Mouse (Mus musculus) CH12.LX (cell line): ENCODE measurements around the gene Aspscr1. TPM values are rescaled to one million over a fixed set of nuclear protein-coding genes. Genes with fewer than 3 reads are reported as not detected.

Experiments used
- DNase-seq: peaks from one replicate; pipeline ENCODE4 v3.0.0-alpha.2; 2013; ENCODE audit errors: extremely low read depth
- H3K27ac ChIP-seq: 2 replicates; pipeline ENCODE4 v1.5.1; 2012; ENCODE audit warnings: low read depth, mild to moderate bottlenecking, control low read depth, moderate library complexity; ENCODE audit not compliant: insufficient read depth
- H3K27me3 ChIP-seq: replicated peaks from 2 replicates; pipeline ENCODE3; 2012; ENCODE audit warnings: inconsistent platforms
- H3K36me3 ChIP-seq, 2 experiments: replicated peaks in 1 of 2; 2 replicates each; pipeline versions ENCODE3 to v1.6.1; 2012; ENCODE audit warnings: inconsistent platforms in 1 of 2, low read length in 1 of 2, mild to moderate bottlenecking in 1 of 2, mixed read lengths in 1 of 2, moderate library complexity in 1 of 2; ENCODE audit not compliant: control insufficient read depth in 1 of 2, insufficient read depth in 1 of 2
- H3K4me1 ChIP-seq, 2 experiments: 2 replicates each; pipeline ENCODE4 v1.6.1; 2012; ENCODE audit warnings: inconsistent platforms in 1 of 2, moderate library complexity in 1 of 2; ENCODE audit not compliant: insufficient read depth in 2 of 2, control insufficient read depth in 1 of 2
- H3K4me2 ChIP-seq: 2 replicates; pipeline ENCODE4 v1.6.1; 2012; ENCODE audit warnings: low read depth, mild to moderate bottlenecking, control low read depth; ENCODE audit not compliant: poor library complexity, insufficient read depth, severe bottlenecking
- H3K4me3 ChIP-seq, 3 experiments: fragments of 150-350 bp in 1 of 3; sonication (generic) in 1 of 3; replicated peaks in 1 of 3; 2 replicates each; pipeline versions ENCODE3 to v1.5.1; 2011 to 2012; ENCODE audit warnings: low read depth in 2 of 3, low read length in 2 of 3, mild to moderate bottlenecking in 2 of 3, moderate library complexity in 2 of 3, control low read depth in 1 of 3, improper control_type of control experiment in 1 of 3, inconsistent platforms in 1 of 3, mixed read lengths in 1 of 3; ENCODE audit not compliant: poor library complexity in 1 of 3
- H3K79me2 ChIP-seq: replicated peaks from 2 replicates; pipeline ENCODE4 v1.6.1; 2012; ENCODE audit warnings: mild to moderate bottlenecking, moderate library complexity; ENCODE audit not compliant: control insufficient read depth, poor library complexity, insufficient read depth, severe bottlenecking; ENCODE audit errors: extremely low read depth
- H3K9ac ChIP-seq: 2 replicates; pipeline ENCODE4 v1.6.1; 2012; ENCODE audit warnings: low read depth, mild to moderate bottlenecking, control low read depth, moderate library complexity; ENCODE audit not compliant: insufficient read depth
- H3K9me3 ChIP-seq: replicated peaks from 2 replicates; pipeline ENCODE3; 2012; ENCODE audit warnings: low read length, inconsistent platforms, mixed read lengths
- BHLHE40 ChIP-seq: IDR thresholded peaks from 2 replicates; pipeline ENCODE4 v1.6.1; 2011; ENCODE audit warnings: mild to moderate bottlenecking, low read depth, low read length, improper control_type of control experiment
- CHD1 ChIP-seq: IDR thresholded peaks from 2 replicates; pipeline ENCODE4 v1.6.1; 2012; ENCODE audit warnings: low read depth, low read length, improper control_type of control experiment, inconsistent platforms
- CTCF ChIP-seq, 2 experiments: IDR thresholded peaks in 1 of 2; conservative IDR thresholded peaks in 1 of 2; 2 replicates each; pipeline ENCODE4 v1.5.1; 2011 to 2012; ENCODE audit warnings: low read depth in 2 of 2, low read length in 2 of 2, improper control_type of control experiment in 1 of 2, inconsistent platforms in 1 of 2, mild to moderate bottlenecking in 1 of 2, moderate library complexity in 1 of 2
- EP300 ChIP-seq: IDR thresholded peaks from 2 replicates; pipeline ENCODE4 v1.6.1; 2011; ENCODE audit warnings: low read length, improper control_type of control experiment
- GABPA ChIP-seq: IDR thresholded peaks from 2 replicates; pipeline ENCODE4 v1.6.1; 2012; ENCODE audit warnings: low read depth, low read length, improper control_type of control experiment, inconsistent platforms; ENCODE audit not compliant: insufficient replicate concordance
- IRF4 ChIP-seq: IDR thresholded peaks from 2 replicates; pipeline ENCODE4 v1.6.1; 2014; ENCODE audit warnings: low read depth, mild to moderate bottlenecking, inconsistent platforms, low read length, improper control_type of control experiment
- JUND ChIP-seq: conservative IDR thresholded peaks from 2 replicates; pipeline ENCODE4 v1.6.1; 2011; ENCODE audit warnings: low read depth, low read length, improper control_type of control experiment
- MAX ChIP-seq: IDR thresholded peaks from 2 replicates; pipeline ENCODE4 v1.6.1; 2011; ENCODE audit warnings: low read length, improper control_type of control experiment
- MYC ChIP-seq: IDR thresholded peaks from 2 replicates; pipeline ENCODE4 v1.6.1; 2011; ENCODE audit warnings: low read depth, mild to moderate bottlenecking, improper control_type of control experiment, low read length
- NELFE ChIP-seq: IDR thresholded peaks from 2 replicates; pipeline ENCODE4 v1.6.1; 2011; ENCODE audit warnings: low read depth, low read length, improper control_type of control experiment
- PAX5 ChIP-seq: IDR thresholded peaks from 2 replicates; pipeline ENCODE4 v1.6.1; 2012; ENCODE audit warnings: low read length, inconsistent platforms, mixed read lengths
- POLR2A ChIP-seq: IDR thresholded peaks from 2 replicates; pipeline ENCODE4 v1.6.1; 2011; ENCODE audit warnings: low read depth, mild to moderate bottlenecking, improper control_type of control experiment, low read length
- RAD21 ChIP-seq: IDR thresholded peaks from 2 replicates; pipeline ENCODE4 v1.6.1; 2011; ENCODE audit warnings: low read depth, mild to moderate bottlenecking, low read length, improper control_type of control experiment, moderate library complexity
- SMC3 ChIP-seq: IDR thresholded peaks from 2 replicates; pipeline ENCODE4 v1.6.1; 2011; ENCODE audit warnings: low read depth, low read length, improper control_type of control experiment
- TBP ChIP-seq: conservative IDR thresholded peaks from 2 replicates; pipeline ENCODE4 v1.6.1; 2011; ENCODE audit warnings: low read depth, low read length, improper control_type of control experiment
- TCF12 ChIP-seq: IDR thresholded peaks from 2 replicates; pipeline ENCODE4 v1.6.1; 2014; ENCODE audit warnings: low read depth, mild to moderate bottlenecking, inconsistent platforms, low read length, improper control_type of control experiment
- USF2 ChIP-seq: conservative IDR thresholded peaks from 2 replicates; pipeline ENCODE4 v1.6.1; 2011; ENCODE audit warnings: low read depth, low read length, improper control_type of control experiment
- ZC3H11A ChIP-seq: IDR thresholded peaks from 2 replicates; pipeline ENCODE4 v1.6.1; 2012; ENCODE audit warnings: low read depth, mild to moderate bottlenecking, inconsistent platforms, low read length, improper control_type of control experiment
- ZNF384 ChIP-seq: IDR thresholded peaks from 2 replicates; pipeline ENCODE4 v1.6.1; 2012; ENCODE audit warnings: low read depth, low read length, improper control_type of control experiment, inconsistent platforms
- dilution Hi-C: fragments of 300-500 bp; cut with MboI; formaldehyde crosslinking; loops from 2 replicates; pipeline ENCODE4 v1.14.3; 2020; ENCODE audit warnings: low sequenced_read_pairs; ENCODE audit not compliant: extremely low pct_unique_long_range_greater_than_20kb, extremely low pct_ligation_motif_present
- in situ Hi-C: fragments of 300-500 bp; cut with MboI; formaldehyde crosslinking; loops from 3 replicates; pipeline ENCODE4 v1.14.3; 2019; ENCODE audit warnings: low sequenced_read_pairs, low pct_ligation_motif_present, low pct_unique_long_range_greater_than_20kb, mixed read lengths
- polyA plus RNA-seq: library from polyadenylated mRNA; unstranded; fragments of >175 nt; gene quantifications from 2 replicates; pipeline ENCODE4 v1.2.1, GENCODE M21; 2012; ENCODE audit warnings: low read depth; ENCODE audit not compliant: insufficient read length
- total RNA-seq, 2 experiments: library from RNA; depleted of rRNA; stranded (reverse); fragments of 300-350 nt in 1 of 2; fragments of >200 nt in 1 of 2; gene quantifications; 2 replicates each; pipeline ENCODE4 v1.2.3; 2012 to 2014

Gene Aspscr1
- total and polyA plus RNA-seq, 3 experiments: 27.3 to 69.9 (median 34.1) TPM

GRCm38 (mm10) chr11:120676951-120677350 lies 4.2 kb downstream of the Aspscr1 start:
- in situ Hi-C loops: no loop called here
- TF ChIP-seq TBP (no peak), MYC (no peak), PAX5 (no peak), POLR2A (no peak), JUND (no peak), BHLHE40 (no peak), ZNF384 (no peak), USF2 (no peak), SMC3 (no peak), TCF12 (no peak), EP300 (no peak), MAX (no peak), NELFE (no peak), CHD1 (no peak)
- peaks cover 39 to 61% of the 10 kb centered on the region in 2 experiments for H3K36me3 ChIP-seq

GRCm38 (mm10) chr11:120679909-120680308 lies 7.1 kb downstream of the Aspscr1 start:
- in situ Hi-C loops: loop anchor here (10.0 kb wide), 1 partner anchor 55 kb away; the partner anchor contains the start of gene Sirt7

More at GRCm38 (mm10) chr11:120676951-120677350, 4.2 kb downstream of the Aspscr1 start:
- no peak overlapping the region for H3K4me3 ChIP-seq
- H3K27me3 ChIP-seq: no peaks in the 10 kb centered on the region
- peaks cover 4% of the 10 kb centered on the region; the same call in 1 of the 2 replicates for H3K79me2 ChIP-seq
- H3K4me1 ChIP-seq: peaks cover 2 to 40% of the 10 kb centered on the region in 2 experiments; a peak in 2 of 4 replicates
- no peak overlapping the region for H3K9ac ChIP-seq
- no peaks in the 10 kb centered on the region for H3K9me3 ChIP-seq
- dilution Hi-C loops: no loop called here
- H3K27ac ChIP-seq: no peak overlapping the region
- no peak for DNase-seq
- H3K4me2 ChIP-seq: no peak overlapping the region

More at GRCm38 (mm10) chr11:120679909-120680308, 7.1 kb downstream of the Aspscr1 start:
- dilution Hi-C loops: no loop called here
- H3K36me3 ChIP-seq: peaks cover 45 to 89% of the 10 kb centered on the region in 2 experiments
- DNase-seq: peak; percentile 61
- no peaks in the 10 kb centered on the region for H3K9me3 ChIP-seq
- H3K4me3 ChIP-seq: no peak overlapping the region
- H3K27ac ChIP-seq: no peak overlapping the region
- no peaks in the 10 kb centered on the region; the same call in 1 of the 2 replicates for H3K79me2 ChIP-seq
- no peaks in the 10 kb centered on the region for H3K27me3 ChIP-seq
- TF ChIP-seq CTCF (conservative IDR thresholded peaks at IDR 0.05 in 1 of 2, IDR thresholded peaks at IDR 0.05 in 1 of 2; ENCODE audit: low read depth in 2 of 2, low read length in 2 of 2): peak in 1 of 2 experiments; percentile 84; a peak in 2 of 4 replicates
- peak; percentile 93 for TF ChIP-seq SMC3
- TF ChIP-seq RAD21: peak; percentile 80
- TF ChIP-seq GABPA: no peak
- TF ChIP-seq IRF4: no peak
- peak; percentile 17; the same call in 1 of the 2 replicates for TF ChIP-seq ZC3H11A
- H3K4me2 ChIP-seq: no peak overlapping the region
- H3K9ac ChIP-seq: no peak overlapping the region
- peaks cover 0 to 21% of the 10 kb centered on the region in 2 experiments; a peak in 2 of 4 replicates for H3K4me1 ChIP-seq
